Mouse (Mus musculus): ENCODE measurements at regions not wholly inside any gene's neighbourhood (a gene's known extent, or its start where the extent isn't known, plus 50 kb on each side); places are given as distances from the start of the nearest gene placed in this dataset.

DNA sequence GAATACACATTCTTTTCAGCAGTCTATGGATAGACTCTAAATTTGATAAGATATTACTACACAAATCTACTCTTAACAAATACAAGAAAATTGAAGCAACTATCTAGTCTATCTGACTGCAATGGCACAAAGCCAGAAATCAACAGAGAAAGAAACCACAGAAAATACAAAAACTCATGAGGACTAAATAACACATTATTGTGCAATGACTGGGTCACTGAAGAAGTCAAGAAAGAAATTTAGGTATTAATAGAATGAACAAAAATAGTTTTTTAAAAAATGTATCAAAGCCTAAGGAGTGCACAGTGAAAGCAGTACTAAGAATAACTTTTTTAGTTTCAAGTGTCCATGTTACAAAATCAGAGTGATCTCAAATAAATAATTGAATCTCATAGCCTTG is 202.2 kb downstream of the Mylk4 start:
- Histone ChIP-seq H3K27me3 (ENCODE audit: poor library complexity, severe bottlenecking) (no peaks in the 10 kb centered on the region), H3K4me1 (no peaks in the 10 kb centered on the region), H3K27ac (no peak overlapping the region), H3K36me3 (replicated peaks) (no peaks in the 10 kb centered on the region), H3K9me3 (no peaks in the 10 kb centered on the region), H3K4me3 (no peak overlapping the region)
- DNase-seq (ENCODE audit: extremely low spot score, low spot score), result no peak

GRCm38 (mm10) chr13:32567850-32568249 is 215.9 kb downstream of the Mylk4 start:
- DNase-seq (ENCODE audit: extremely low spot score, low spot score), result no peak
- H3K9me3 ChIP-seq, result no peaks in the 10 kb centered on the region
- 91% methylated on average over 2 of the region's 2 CpGs for WGBS
- no peak overlapping the region for H3K27ac ChIP-seq
- no peak overlapping the region for H3K4me3 ChIP-seq
- no peaks in the 10 kb centered on the region for H3K4me1 ChIP-seq
- no peaks in the 10 kb centered on the region for H3K27me3 ChIP-seq (ENCODE audit: poor library complexity, severe bottlenecking)
- no peaks in the 10 kb centered on the region for H3K36me3 ChIP-seq (replicated peaks)

DNA sequence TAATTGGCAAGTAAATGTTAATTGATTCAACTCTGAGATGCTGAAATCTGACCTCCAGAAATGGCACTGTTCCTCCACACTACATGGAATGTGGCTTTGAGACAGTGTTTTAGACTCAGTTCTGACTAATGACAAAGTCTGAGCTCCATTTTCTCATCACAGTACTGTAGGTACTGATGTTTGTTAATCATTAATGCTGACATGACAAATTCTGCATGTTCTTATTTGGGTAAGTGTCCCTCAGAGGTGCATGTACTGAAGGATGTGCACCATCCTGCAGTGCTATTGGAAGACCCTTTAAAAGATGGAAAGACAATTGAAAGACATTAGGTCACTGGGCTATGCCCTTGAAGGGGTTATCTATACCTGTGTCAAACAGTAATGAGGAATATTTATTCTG is 222.1 kb upstream of the Gmds start:
- peaks cover 13% of the 10 kb centered on the region for H3K9me3 ChIP-seq
- no peaks in the 10 kb centered on the region for H3K4me1 ChIP-seq
- H3K27me3 ChIP-seq (ENCODE audit: poor library complexity, severe bottlenecking), result no peaks in the 10 kb centered on the region
- no peak overlapping the region for H3K4me3 ChIP-seq
- DNase-seq (ENCODE audit: extremely low spot score, low spot score), result no peak
- no peak overlapping the region for H3K27ac ChIP-seq
- H3K36me3 ChIP-seq (replicated peaks), result no peaks in the 10 kb centered on the region

DNA sequence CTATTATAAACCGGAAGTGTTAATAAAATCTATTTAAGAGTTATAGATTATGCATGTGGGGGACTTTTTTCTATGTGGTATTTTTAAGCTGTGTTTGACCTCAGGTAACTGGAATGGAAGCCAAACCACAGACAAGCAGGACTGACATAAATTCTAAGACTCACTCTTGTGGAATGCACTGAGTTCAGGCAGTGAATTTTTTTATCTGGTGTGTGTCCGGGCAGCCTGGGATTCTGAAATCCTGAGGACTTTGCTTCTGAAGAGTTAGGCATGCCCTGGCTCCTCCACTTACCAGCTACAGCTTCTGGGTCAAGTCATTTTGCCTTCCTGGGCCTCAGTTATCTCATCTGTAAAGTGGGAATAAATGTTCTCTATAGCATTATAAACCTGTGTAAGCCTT is 217.9 kb upstream of the Gmds start:
- 95% methylated on average over 2 of the region's 2 CpGs for WGBS
- H3K27me3 ChIP-seq (ENCODE audit: poor library complexity, severe bottlenecking), result no peaks in the 10 kb centered on the region
- no peak overlapping the region for H3K4me3 ChIP-seq
- H3K36me3 ChIP-seq (replicated peaks), result no peaks in the 10 kb centered on the region
- H3K4me1 ChIP-seq, result no peaks in the 10 kb centered on the region
- no peak for DNase-seq (ENCODE audit: extremely low spot score, low spot score)
- H3K27ac ChIP-seq, result no peak overlapping the region
- H3K9me3 ChIP-seq, result peaks cover 8% of the 10 kb centered on the region

DNA sequence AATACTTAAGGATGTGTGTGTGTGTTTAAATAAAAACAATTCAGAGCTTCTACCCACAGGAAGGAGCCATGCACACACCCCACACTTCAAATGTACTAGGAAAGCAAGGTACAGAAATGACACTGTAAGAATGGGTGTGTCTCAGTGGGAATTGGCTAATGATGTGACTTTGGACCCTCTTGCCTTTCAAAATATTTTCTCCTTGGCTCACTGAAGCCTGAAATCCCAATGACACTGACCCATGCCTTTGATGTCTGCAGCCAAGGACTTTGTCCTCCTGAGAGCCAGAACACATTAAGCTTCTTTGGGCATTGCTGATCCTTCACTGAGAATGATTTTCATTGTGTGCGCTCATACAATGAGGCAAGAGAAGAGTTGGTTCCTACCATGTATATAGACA is 216.5 kb upstream of the Gmds start:
- Histone ChIP-seq H3K4me1 (no peaks in the 10 kb centered on the region), H3K9me3 (no peaks in the 10 kb centered on the region), H3K27ac (no peak overlapping the region), H3K27me3 (ENCODE audit: poor library complexity, severe bottlenecking) (no peaks in the 10 kb centered on the region), H3K4me3 (no peak overlapping the region), H3K36me3 (replicated peaks) (no peaks in the 10 kb centered on the region)
- WGBS, result 94% methylated on average over 1 of the region's 1 CpGs
- no peak for DNase-seq (ENCODE audit: extremely low spot score, low spot score)

DNA sequence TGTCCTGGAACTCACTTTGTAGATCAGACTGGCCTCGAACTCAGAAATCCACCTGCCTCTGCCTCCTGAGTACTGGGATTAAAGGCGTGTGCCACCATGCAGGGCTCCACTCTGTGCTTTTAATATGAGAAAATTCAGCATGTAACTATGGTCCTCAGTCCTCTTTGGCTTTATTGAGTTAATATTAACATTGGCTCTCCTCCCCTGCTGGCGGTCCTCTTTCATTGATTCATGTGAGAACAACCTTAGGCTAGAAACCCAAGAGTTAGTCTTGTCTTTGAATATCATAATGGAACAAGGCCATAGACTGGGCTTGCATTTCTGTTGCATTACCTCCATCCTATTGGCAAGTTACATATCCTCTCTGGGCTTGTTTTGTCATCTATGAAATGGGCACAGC is 216.1 kb upstream of the Gmds start:
- no peak overlapping the region for H3K27ac ChIP-seq
- 95% methylated on average over 3 of the region's 3 CpGs for WGBS
- H3K4me1 ChIP-seq, result no peaks in the 10 kb centered on the region
- H3K9me3 ChIP-seq, result no peaks in the 10 kb centered on the region
- no peaks in the 10 kb centered on the region for H3K27me3 ChIP-seq (ENCODE audit: poor library complexity, severe bottlenecking)
- no peak overlapping the region for H3K4me3 ChIP-seq
- no peaks in the 10 kb centered on the region for H3K36me3 ChIP-seq (replicated peaks)
- DNase-seq (ENCODE audit: extremely low spot score, low spot score), result no peak

DNA sequence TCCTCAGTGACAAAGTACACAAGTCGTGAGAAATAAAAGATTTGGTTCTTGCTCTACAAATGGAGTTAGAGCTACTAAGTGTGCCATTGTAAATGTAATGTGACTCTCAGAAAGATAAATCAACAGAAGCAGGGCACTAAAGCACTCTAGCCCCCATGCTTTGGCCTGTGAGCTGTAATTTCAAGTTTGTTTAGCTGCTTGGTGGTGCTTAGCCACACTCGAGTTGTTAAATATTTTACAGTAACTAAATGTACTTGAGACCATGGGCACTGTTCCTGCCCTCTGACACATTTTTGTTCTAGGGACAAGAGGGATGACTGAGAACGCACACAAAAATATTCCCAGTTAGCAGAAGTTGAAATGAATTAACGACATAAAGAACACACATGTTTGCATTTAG is 214.6 kb upstream of the Gmds start:
- H3K27ac ChIP-seq, result no peak overlapping the region
- no peak for DNase-seq (ENCODE audit: extremely low spot score, low spot score)
- no peak overlapping the region for H3K4me3 ChIP-seq
- no peaks in the 10 kb centered on the region for H3K9me3 ChIP-seq
- H3K27me3 ChIP-seq (ENCODE audit: poor library complexity, severe bottlenecking), result no peaks in the 10 kb centered on the region
- WGBS, result 87% methylated on average over 4 of the region's 4 CpGs
- H3K4me1 ChIP-seq, result no peaks in the 10 kb centered on the region
- H3K36me3 ChIP-seq (replicated peaks), result no peaks in the 10 kb centered on the region

- no peak for DNase-seq (ENCODE audit: extremely low spot score, low spot score)
- H3K4me1 ChIP-seq, result no peaks in the 10 kb centered on the region
- 90% methylated on average over 3 of the region's 3 CpGs for WGBS
These were observed 211.6 kb upstream of the Gmds start for GRCm38 (mm10) chr13:32550113-32550512.

DNA sequence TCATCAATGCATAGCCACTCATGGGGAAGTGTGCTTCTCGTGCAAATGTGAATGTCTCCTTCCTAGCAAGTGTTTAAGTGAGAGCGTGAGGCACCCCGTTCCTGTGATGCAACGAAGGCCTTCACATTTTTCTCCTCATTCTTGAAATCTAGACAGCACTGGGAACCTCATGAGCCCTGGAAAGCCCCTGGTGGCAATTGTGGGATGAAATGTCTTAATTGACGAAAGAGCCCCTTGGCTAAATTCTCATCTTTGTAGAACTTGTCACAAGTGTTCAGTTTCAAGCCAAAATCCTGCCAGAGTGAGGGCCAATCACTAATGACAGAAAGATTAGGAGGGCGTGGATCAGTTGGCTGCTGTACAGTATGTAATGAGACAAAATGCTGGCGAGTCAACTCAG is 208.6 kb upstream of the Gmds start:
- Histone ChIP-seq H3K36me3 (replicated peaks) (no peaks in the 10 kb centered on the region), H3K9me3 (no peaks in the 10 kb centered on the region), H3K27me3 (ENCODE audit: poor library complexity, severe bottlenecking) (no peaks in the 10 kb centered on the region), H3K4me1 (no peaks in the 10 kb centered on the region), H3K4me3 (no peak overlapping the region), H3K27ac (no peak overlapping the region)
- DNase-seq (ENCODE audit: extremely low spot score, low spot score), result no peak
- 89% methylated on average over 7 of the region's 7 CpGs for WGBS

More at GRCm38 (mm10) chr13:32550113-32550512, 211.6 kb upstream of the Gmds start:
- H3K9me3 ChIP-seq, result no peaks in the 10 kb centered on the region
- H3K36me3 ChIP-seq (replicated peaks), result no peaks in the 10 kb centered on the region
- H3K27ac ChIP-seq, result no peak overlapping the region
- no peaks in the 10 kb centered on the region for H3K27me3 ChIP-seq (ENCODE audit: poor library complexity, severe bottlenecking)
- no peak overlapping the region for H3K4me3 ChIP-seq

GRCm38 (mm10) chr13:32544986-32545740 is 206.6 kb upstream of the Gmds start:
- WGBS, result 77% methylated on average over 7 of the region's 7 CpGs
- H3K4me1 ChIP-seq, result no peaks in the 10 kb centered on the region
- no peak for DNase-seq (ENCODE audit: extremely low spot score, low spot score)
- H3K36me3 ChIP-seq (replicated peaks), result no peaks in the 10 kb centered on the region
- no peaks in the 10 kb centered on the region for H3K27me3 ChIP-seq (ENCODE audit: poor library complexity, severe bottlenecking)
- no peaks in the 10 kb centered on the region for H3K9me3 ChIP-seq
- no peak overlapping the region for H3K4me3 ChIP-seq
- H3K27ac ChIP-seq, result no peak overlapping the region

DNA sequence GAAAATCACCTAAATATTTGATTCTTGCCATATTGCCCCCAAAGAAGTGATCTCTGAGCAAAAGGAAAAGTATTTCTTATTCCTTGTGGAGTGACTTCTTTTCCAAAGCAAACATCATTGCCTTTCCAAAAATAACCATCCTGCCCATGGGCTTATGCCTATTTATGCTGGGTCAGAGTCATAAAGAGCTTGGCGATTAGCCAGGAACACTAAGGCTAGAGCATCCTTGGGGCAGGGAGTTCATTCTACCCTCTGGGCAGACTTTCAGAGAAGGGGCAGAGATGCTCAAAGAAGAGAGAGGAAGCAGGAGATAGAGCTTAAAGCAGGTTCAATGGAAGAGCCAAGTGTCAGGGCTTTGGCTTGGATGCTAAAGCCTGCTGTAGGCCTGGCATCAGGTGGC is 203.1 kb upstream of the Gmds start:
- no peaks in the 10 kb centered on the region for H3K9me3 ChIP-seq
- 98% methylated on average over 1 of the region's 1 CpGs for WGBS
- H3K36me3 ChIP-seq (replicated peaks), result no peaks in the 10 kb centered on the region
- H3K27me3 ChIP-seq (ENCODE audit: poor library complexity, severe bottlenecking), result no peaks in the 10 kb centered on the region
- H3K4me3 ChIP-seq, result no peak overlapping the region
- no peak for DNase-seq (ENCODE audit: extremely low spot score, low spot score)
- no peak overlapping the region for H3K27ac ChIP-seq
- H3K4me1 ChIP-seq, result no peaks in the 10 kb centered on the region

DNA sequence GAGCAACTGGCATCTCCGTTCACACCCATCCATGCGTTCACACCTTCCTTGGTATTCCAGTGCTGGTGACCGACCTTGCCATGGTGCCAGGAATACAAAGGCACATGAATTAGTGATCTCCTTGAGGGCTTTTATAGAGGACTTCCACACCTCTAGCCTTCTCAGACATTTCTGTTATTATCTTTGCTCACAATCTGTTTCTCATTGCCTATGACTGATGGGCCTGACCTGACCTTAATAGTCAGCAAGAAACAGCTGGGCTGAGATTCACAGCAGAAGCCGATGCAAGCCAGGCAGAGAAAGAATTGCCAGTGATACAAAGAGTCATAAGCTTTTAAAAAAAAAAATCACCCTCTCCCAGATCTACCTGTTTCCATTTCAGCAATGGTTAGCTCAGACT is 197.7 kb upstream of the Gmds start:
- no peaks in the 10 kb centered on the region for H3K27me3 ChIP-seq (ENCODE audit: poor library complexity, severe bottlenecking)
- no peaks in the 10 kb centered on the region; the same call in 1 of the 2 replicates for H3K4me1 ChIP-seq
- H3K4me3 ChIP-seq, result no peak overlapping the region
- H3K27ac ChIP-seq, result no peak overlapping the region
- 75% methylated on average over 4 of the region's 4 CpGs for WGBS
- H3K9me3 ChIP-seq, result no peaks in the 10 kb centered on the region
- H3K36me3 ChIP-seq (replicated peaks), result no peaks in the 10 kb centered on the region
- DNase-seq (ENCODE audit: extremely low spot score, low spot score), result no peak

DNA sequence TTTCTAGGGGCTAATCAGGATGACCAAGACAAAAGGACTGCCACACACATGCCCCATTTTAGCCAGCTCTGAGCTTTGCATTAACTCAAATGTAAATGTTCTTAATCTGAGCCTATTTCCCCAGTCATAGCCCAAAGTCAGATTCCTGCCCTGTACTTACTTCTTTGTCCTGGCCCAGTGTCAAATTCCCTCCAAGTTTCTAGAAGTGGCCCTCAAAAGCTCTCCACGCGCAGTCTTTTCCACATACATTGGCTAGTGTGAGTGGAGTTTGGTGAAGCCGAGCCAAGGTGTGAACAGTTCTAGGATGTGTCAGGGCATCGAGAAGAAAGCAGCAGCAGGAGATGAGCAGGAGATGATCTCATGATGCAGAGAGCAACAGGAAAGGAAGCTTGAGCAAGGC is 197.1 kb upstream of the Gmds start:
- H3K27ac ChIP-seq, result no peak overlapping the region; the same call in 1 of the 2 replicates
- no peaks in the 10 kb centered on the region for H3K27me3 ChIP-seq (ENCODE audit: poor library complexity, severe bottlenecking)
- no peaks in the 10 kb centered on the region; the same call in 1 of the 2 replicates for H3K4me1 ChIP-seq
- no peaks in the 10 kb centered on the region for H3K36me3 ChIP-seq (replicated peaks)
- WGBS, result 91% methylated on average over 4 of the region's 4 CpGs
- H3K9me3 ChIP-seq, result no peaks in the 10 kb centered on the region
- no peak overlapping the region for H3K4me3 ChIP-seq
- DNase-seq (ENCODE audit: extremely low spot score, low spot score), result no peak
